Mouse (Mus musculus) heart, postnatal 0 days (tissue): Measurements from ENCODE around the gene Grasp. TPM values are rescaled to one million over a fixed set of nuclear protein-coding genes. Genes with fewer than 3 reads are reported as not detected.

ENCODE experiments used
- ATAC-seq: fragments of 200-750 bp; cut with Nextera tagmentation; 2 replicates; pipeline ENCODE4 v1.8.0; 2017; ENCODE audit warnings: low read depth, moderate number of reproducible peaks, moderate library complexity; ENCODE audit not compliant: insufficient read depth
- DNase-seq: peaks from one replicate; pipeline ENCODE4 v3.0.0-alpha.2; 2016; ENCODE audit warnings: low spot score
- H3K27ac ChIP-seq: fragments of 300-500 bp; sonication (generic); 2 replicates; pipeline ENCODE4 v1.5.1; 2014; ENCODE audit warnings: low read depth, mild to moderate bottlenecking
- H3K27me3 ChIP-seq: fragments of 300-500 bp; sonication (generic); 2 replicates; pipeline ENCODE4 v1.6.1; 2014; ENCODE audit warnings: low read length, mixed read lengths; ENCODE audit not compliant: control insufficient read depth, insufficient read depth
- H3K36me3 ChIP-seq: fragments of 300-500 bp; sonication (generic); replicated peaks from 2 replicates; pipeline ENCODE4 v1.6.1; 2014; ENCODE audit warnings: low read length, mixed read lengths; ENCODE audit not compliant: control insufficient read depth, insufficient read depth
- H3K4me1 ChIP-seq: fragments of 300-500 bp; sonication (generic); 2 replicates; pipeline ENCODE4 v1.6.1; 2014; ENCODE audit warnings: antibody characterized with exemption; ENCODE audit not compliant: control insufficient read depth, insufficient read depth
- H3K4me2 ChIP-seq: fragments of 300-500 bp; sonication (generic); 2 replicates; pipeline ENCODE4 v1.6.1; 2014; ENCODE audit warnings: low read depth, mild to moderate bottlenecking, low read length, moderate library complexity
- H3K4me3 ChIP-seq: fragments of 300-500 bp; sonication (generic); 2 replicates; pipeline ENCODE4 v1.5.1; 2014; ENCODE audit warnings: low read depth, low read length
- H3K9ac ChIP-seq: fragments of 300-500 bp; sonication (generic); replicated peaks from 2 replicates; pipeline ENCODE4 v1.6.1; 2014; ENCODE audit warnings: low read depth, low read length, mixed read lengths
- H3K9me3 ChIP-seq: fragments of 300-500 bp; sonication (generic); replicated peaks from 2 replicates; pipeline ENCODE4 v1.6.1; 2016; ENCODE audit warnings: low read length; ENCODE audit not compliant: control insufficient read depth
- CTCF ChIP-seq: IDR thresholded peaks from 2 replicates; pipeline ENCODE4 v1.5.1; 2016; ENCODE audit warnings: antibody characterized with exemption, control low read depth, low read depth
- EP300 ChIP-seq: IDR thresholded peaks from 2 replicates; pipeline ENCODE4 v1.6.1; 2016; ENCODE audit warnings: antibody characterized with exemption, low read depth
- WGBS: fragments of 180-500 bp; shearing (Covaris S2); extraction: QIAGEN DNeasy Blood & Tissue Kit; methylation state at CpG from one replicate; pipeline ENCODE4 v1.1.7; 2014; 5-methylcytosine and 5-hydroxymethylcytosine counted together
- polyA plus RNA-seq: library from polyadenylated mRNA; unstranded; fragments of >200 nt; fragmentation: Nextera tagmentation; extraction: Ambion mirVana; gene quantifications from 2 replicates; pipeline ENCODE4 v1.2.1, GENCODE M21; 2015
- total RNA-seq: library from RNA; depleted of rRNA; stranded (reverse); fragments of >200 nt; gene quantifications from 2 replicates; pipeline ENCODE4 v1.2.3, GENCODE M21; 2014; ENCODE audit warnings: low replicate concordance

Gene Grasp
- total and polyA plus RNA-seq, 2 experiments from 2014 or later, result 2.3 to 8.0 TPM

DNA sequence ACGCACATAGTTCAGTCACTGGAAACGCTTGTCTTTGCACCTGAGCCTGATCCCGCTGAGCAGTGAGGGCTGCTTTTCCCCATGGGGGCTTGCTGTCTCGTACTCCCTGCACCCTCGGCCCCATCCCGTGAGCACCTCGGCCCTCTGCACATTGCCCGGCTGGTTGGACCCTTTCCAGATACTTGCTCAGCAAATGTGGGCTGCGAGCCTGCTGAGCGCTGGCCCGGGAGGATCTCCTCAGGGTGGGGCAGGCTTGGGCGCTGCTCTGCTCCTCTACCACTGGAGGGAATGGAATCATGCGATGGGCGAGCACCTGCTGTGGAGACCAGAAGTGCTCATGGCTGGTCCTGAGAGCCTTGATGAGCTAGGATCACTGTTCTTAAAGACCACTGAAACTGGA, 11.6 kb upstream of the Grasp start:
- H3K36me3 ChIP-seq, result peaks cover 48% of the 10 kb centered on the region
- TF ChIP-seq CTCF (no peak), EP300 (no peak)
- H3K27ac ChIP-seq, result no peak overlapping the region
- 44% methylated on average over 14 of the region's 14 CpGs for WGBS
- no peak overlapping the region for H3K9ac ChIP-seq
- no peaks in the 10 kb centered on the region for H3K4me1 ChIP-seq
- ATAC-seq, result peak; percentile 57
- no peaks in the 10 kb centered on the region for H3K9me3 ChIP-seq
- no peak overlapping the region for H3K4me3 ChIP-seq
- no peaks in the 10 kb centered on the region for H3K27me3 ChIP-seq
- H3K4me2 ChIP-seq, result no peak overlapping the region
- no peak for DNase-seq

DNA sequence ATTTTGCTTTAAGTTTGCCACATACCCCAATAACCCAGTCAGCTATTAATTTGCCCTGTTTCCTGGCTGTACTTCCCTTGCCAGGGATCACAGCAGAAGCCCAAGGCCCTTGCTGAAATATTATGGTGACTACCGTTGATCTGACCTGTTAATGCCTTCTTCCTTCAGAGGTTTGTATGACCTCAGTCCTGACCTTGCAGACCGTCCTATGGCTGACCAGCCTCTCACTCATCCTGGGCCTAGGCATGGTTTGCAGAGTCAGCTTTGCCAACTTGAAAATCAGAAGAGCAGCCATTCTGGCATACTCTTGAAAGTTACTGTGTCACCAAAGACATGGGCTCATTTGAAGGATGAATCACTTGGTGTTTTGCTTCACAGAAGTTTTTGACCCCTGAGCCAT, 8.9 kb upstream of the Grasp start:
- 61% methylated on average over 2 of the region's 2 CpGs for WGBS
- Histone ChIP-seq H3K9me3 (no peaks in the 10 kb centered on the region), H3K27me3 (no peaks in the 10 kb centered on the region), H3K27ac (no peak overlapping the region), H3K9ac (no peak overlapping the region), H3K4me1 (no peaks in the 10 kb centered on the region), H3K4me2 (no peak overlapping the region), H3K36me3 (peaks cover 24% of the 10 kb centered on the region), H3K4me3 (no peak overlapping the region)
- no peak for ATAC-seq
- TF ChIP-seq EP300 (no peak), CTCF (no peak)
- no peak for DNase-seq

DNA sequence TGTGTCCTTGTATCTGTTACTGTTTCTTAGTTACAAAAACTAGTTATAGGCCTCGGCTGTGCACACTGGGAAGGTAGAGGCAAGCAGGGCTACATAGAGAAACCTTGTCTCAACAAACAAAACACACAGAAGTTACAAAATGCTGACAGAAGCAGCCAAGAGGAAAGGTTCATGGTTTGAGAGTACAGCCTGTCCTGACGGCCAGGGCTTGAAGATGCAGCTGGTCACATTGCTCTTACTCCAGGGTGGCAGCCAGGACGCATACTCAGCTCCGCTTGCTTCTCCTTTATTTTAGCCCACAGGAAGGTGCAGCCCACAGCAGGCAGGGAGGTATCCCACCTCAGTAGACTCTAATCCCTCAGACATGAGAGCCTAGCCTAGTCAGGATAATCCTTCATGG, 8.0 kb upstream of the Grasp start:
- no peaks in the 10 kb centered on the region for H3K27me3 ChIP-seq
- WGBS, result 83% methylated on average over 4 of the region's 4 CpGs
- H3K9ac ChIP-seq, result no peak overlapping the region
- no peak for DNase-seq
- H3K4me1 ChIP-seq, result no peaks in the 10 kb centered on the region
- ATAC-seq, result no peak
- no peak overlapping the region for H3K4me2 ChIP-seq
- no peaks in the 10 kb centered on the region for H3K9me3 ChIP-seq
- no peak for TF ChIP-seq CTCF
- H3K4me3 ChIP-seq, result no peak overlapping the region
- H3K36me3 ChIP-seq, result peaks cover 20% of the 10 kb centered on the region
- H3K27ac ChIP-seq, result no peak overlapping the region

- Histone ChIP-seq H3K9me3 (no peaks in the 10 kb centered on the region), H3K27ac (no peak overlapping the region), H3K4me3 (no peak overlapping the region), H3K4me1 (no peaks in the 10 kb centered on the region), H3K4me2 (no peak overlapping the region), H3K9ac (no peak overlapping the region), H3K36me3 (no peaks in the 10 kb centered on the region), H3K27me3 (peaks cover 4% of the 10 kb centered on the region; the same call in 1 of the 2 replicates)
- DNase-seq (no peak), ATAC-seq (no peak)
- TF ChIP-seq EP300, result no peak
- no peak for TF ChIP-seq CTCF
- WGBS, result 27% methylated on average over 8 of the region's 8 CpGs
These were observed 3.1 kb upstream of the Grasp start for GRCm38 (mm10) chr15:101220905-101221297.

DNA sequence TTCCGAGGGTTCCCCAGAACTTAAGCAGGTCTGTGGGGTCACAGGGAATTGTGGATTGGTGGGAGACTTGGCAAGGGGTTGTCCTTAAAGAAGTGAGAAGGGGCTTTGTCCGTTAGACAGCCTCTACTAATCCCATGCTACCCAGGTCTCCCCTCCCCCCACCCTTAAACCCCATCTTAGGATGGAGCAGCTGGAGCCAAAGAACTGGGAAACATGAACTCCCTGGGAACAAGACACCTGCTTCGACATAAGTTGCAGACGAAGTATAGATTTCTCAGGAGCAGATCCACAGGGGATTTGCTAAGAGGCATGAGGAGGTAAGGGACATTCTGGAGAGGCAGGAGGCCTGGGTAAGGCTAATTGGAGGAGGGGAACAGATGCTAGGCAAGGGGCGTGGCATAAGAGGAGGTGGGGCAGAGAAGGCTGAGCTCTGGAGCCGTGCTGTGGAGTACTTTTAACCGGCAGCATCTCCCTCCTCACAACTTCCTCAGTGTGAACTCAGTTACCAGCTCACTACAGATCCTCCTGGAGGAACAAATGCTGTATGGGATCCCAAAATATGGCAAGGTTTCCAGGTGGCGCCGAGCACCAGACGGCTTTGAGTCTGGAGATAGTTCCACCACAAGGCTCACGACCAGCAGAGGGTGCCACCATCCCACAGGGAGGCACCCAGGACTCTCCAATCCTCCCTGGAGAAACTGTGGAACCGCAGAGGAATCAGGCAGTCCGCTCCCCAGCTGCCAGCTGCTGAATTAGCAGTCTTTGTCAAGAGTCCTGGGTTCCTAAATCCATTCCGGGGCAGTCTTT, 2.5 kb upstream of the Grasp start:
- Histone ChIP-seq H3K4me2 (peak overlapping the region; percentile 57), H3K27ac (no peak overlapping the region), H3K36me3 (no peaks in the 10 kb centered on the region), H3K9me3 (no peaks in the 10 kb centered on the region), H3K4me1 (no peaks in the 10 kb centered on the region), H3K9ac (no peak overlapping the region), H3K27me3 (peaks cover 4% of the 10 kb centered on the region; the same call in 1 of the 2 replicates), H3K4me3 (peak overlapping the region; percentile 29)
- DNase-seq (peak; percentile 81), ATAC-seq (peak; percentile 62)
- 6% methylated on average over 14 of the region's 14 CpGs for WGBS
- TF ChIP-seq CTCF (peak; percentile 88), EP300 (no peak)
